Mouse (Mus musculus) hindbrain, embryonic 13.5 days (tissue): ENCODE data around the gene Mest. TPM values are rescaled to one million over a fixed set of nuclear protein-coding genes. Genes with fewer than 3 reads are reported as not detected.

Experiments
- ATAC-seq: fragments of 200-750 bp; cut with Nextera tagmentation; 2 replicates; pipeline ENCODE4 v1.8.0; 2017; ENCODE audit warnings: moderate TSS enrichment; ENCODE audit not compliant: low FRiP score
- H3K27ac ChIP-seq: fragments of 300-500 bp; sonication (generic); 2 replicates; pipeline ENCODE4 v1.5.1; 2015; ENCODE audit warnings: inconsistent platforms, mild to moderate bottlenecking, moderate library complexity
- H3K27me3 ChIP-seq: fragments of 300-500 bp; sonication (generic); 2 replicates; pipeline ENCODE4 v1.6.1; 2015; ENCODE audit warnings: mild to moderate bottlenecking, inconsistent platforms
- H3K36me3 ChIP-seq: fragments of 300-500 bp; sonication (generic); 2 replicates; pipeline ENCODE4 v1.6.1; 2015; ENCODE audit warnings: mild to moderate bottlenecking, inconsistent platforms
- H3K4me1 ChIP-seq: fragments of 300-500 bp; sonication (generic); replicated peaks from 2 replicates; pipeline ENCODE4 v1.6.1; 2015; ENCODE audit warnings: inconsistent platforms
- H3K4me2 ChIP-seq: fragments of 300-500 bp; sonication (generic); 2 replicates; pipeline ENCODE4 v1.6.1; 2015; ENCODE audit warnings: inconsistent platforms, mild to moderate bottlenecking, moderate library complexity
- H3K4me3 ChIP-seq: fragments of 300-500 bp; sonication (generic); 2 replicates; pipeline ENCODE4 v1.5.1; 2015; ENCODE audit warnings: mild to moderate bottlenecking, inconsistent platforms
- H3K9ac ChIP-seq: fragments of 300-500 bp; sonication (generic); 2 replicates; pipeline ENCODE4 v1.6.1; 2015; ENCODE audit warnings: mild to moderate bottlenecking, inconsistent platforms
- H3K9me3 ChIP-seq: fragments of 300-500 bp; sonication (generic); 2 replicates; pipeline ENCODE4 v1.6.1; 2016; ENCODE audit warnings: inconsistent platforms
- WGBS: fragments of 180-500 bp; shearing (Covaris S2); methylation state at CpG from one replicate; pipeline ENCODE4 v1.1.7; 2015; 5-methylcytosine and 5-hydroxymethylcytosine counted together
- polyA plus RNA-seq: library from polyadenylated mRNA; unstranded; fragments of >200 nt; fragmentation: Nextera tagmentation; extraction: Ambion mirVana; gene quantifications from 2 replicates; pipeline ENCODE4 v1.2.1, GENCODE M21; 2015

The Mest gene
- polyA plus RNA-seq, 1 experiment from 2014 or later = 379 TPM

DNA sequence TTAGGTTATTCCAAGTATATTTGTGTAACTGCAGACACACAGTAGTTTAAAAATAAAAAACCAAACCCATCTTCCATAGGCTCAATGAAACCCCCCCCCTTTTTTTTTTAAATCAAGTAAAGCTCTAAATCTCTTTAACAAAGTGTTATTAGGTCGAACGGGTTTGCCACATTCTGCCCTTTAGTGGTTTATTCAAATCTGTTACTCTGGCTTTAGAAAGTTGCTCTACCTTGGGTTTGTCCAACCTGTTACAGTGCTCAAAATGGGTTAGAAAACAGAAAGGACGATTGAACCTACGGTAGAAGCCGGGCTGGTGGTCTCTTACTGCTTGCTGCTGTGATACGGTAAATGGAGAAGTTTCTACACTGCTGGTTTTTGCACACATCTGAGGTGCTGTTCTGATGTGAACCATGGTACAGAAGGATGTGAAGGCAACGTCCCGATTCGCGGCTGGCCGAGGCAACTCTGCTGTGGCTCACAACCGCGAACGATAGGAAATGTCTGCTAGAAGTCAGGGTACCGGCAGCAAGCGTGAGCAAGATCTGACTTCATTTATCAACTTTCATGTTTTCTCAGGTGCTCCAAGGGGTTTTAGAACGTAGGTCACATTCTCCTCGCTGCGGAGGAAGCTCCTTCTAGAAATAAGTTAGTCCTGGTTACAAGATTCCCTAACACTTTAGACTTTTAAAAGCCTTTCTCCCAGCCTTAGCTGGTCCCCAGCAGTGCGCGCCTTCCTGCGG is 11.8 kb downstream of the Mest start:
- H3K9me3 ChIP-seq = peaks cover 37% of the 10 kb centered on the region
- H3K36me3 ChIP-seq = no peaks in the 10 kb centered on the region
- peak overlapping the region; percentile 18 for H3K4me3 ChIP-seq
- ATAC-seq = no peak
- peaks cover 40% of the 10 kb centered on the region for H3K4me1 ChIP-seq
- 49% methylated on average over 22 of the region's 22 CpGs for WGBS
- peak overlapping the region; percentile 43 for H3K4me2 ChIP-seq
- no peaks in the 10 kb centered on the region for H3K27me3 ChIP-seq
- H3K9ac ChIP-seq = peak overlapping the region; percentile 49
- peak overlapping the region; percentile 91 for H3K27ac ChIP-seq

DNA sequence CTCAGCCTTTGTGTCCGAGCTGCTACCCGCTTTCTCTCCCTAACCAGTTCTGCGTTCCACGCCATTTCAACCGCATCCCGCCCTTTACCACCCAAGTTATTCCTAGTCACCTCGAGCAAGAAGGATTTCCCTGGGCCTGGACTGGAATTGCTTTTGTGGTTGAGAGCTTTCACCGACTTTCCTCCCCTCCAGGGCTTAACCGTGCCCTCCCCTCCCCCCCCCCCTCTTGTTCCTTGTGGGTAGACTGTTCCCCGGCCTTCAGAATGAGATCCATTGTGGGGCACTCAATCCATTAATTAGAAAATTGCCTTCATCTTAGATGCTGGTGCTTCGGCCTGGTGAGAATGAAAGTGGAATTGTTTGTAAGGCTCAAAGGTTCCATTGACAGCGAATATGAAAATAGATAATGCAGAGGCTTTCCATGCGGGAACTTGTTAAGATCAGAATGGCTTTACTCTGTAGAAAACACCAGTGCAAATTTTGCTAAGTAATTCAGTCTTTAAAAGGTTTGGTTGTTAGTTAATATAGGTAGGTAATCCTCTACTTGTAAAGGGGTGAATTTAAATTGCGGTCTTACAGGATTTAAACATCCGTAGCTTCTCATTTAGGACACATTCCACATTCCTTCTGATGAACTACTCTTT is 12.5 kb downstream of the Mest start:
- 48% methylated on average over 15 of the region's 15 CpGs for WGBS
- no peak for ATAC-seq
- H3K9ac ChIP-seq = peak overlapping the region; percentile 49; the same call in 1 of the 2 replicates

DNA sequence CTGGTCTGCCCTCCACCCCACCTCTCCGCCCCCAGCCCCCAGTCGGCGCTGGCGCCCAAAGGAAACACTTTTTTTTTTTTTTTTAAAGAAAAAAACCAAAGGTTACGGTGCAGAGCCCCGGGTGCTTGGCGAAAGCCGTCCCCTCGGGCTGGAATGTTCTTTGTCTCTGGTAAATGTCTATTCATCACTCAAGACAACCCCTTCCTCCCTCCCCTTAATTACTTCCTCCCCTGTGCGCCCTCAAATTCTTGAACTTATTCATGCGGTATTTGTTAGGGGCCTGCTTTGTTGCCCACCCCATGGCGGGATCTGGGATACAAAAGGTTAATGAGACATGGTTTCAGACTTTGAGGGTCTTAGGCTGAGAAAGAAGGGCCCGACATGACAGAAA is 13.0 kb downstream of the Mest start:
- Histone ChIP-seq H3K4me3 (0 out of 2 replicates have a peak overlapping the region, but pooled peaks have one; percentile 61), H3K36me3 (peaks cover 4% of the 10 kb centered on the region; the same call in 1 of the 2 replicates), H3K4me1 (peaks cover 41% of the 10 kb centered on the region), H3K9me3 (peaks cover 37% of the 10 kb centered on the region), H3K27ac (peak overlapping the region; percentile 91), H3K9ac (no peak overlapping the region), H3K4me2 (peak overlapping the region; percentile 58), H3K27me3 (no peaks in the 10 kb centered on the region)
- WGBS = 58% methylated on average over 13 of the region's 13 CpGs
- no peak for ATAC-seq

More for the DNA sequence above, 12.5 kb downstream of the Mest start:
- H3K4me1 ChIP-seq = peaks cover 41% of the 10 kb centered on the region
- peaks cover 37% of the 10 kb centered on the region for H3K9me3 ChIP-seq
- peak overlapping the region; percentile 58 for H3K4me2 ChIP-seq
- H3K4me3 ChIP-seq = peak overlapping the region; percentile 18
- peak overlapping the region; percentile 91 for H3K27ac ChIP-seq
- H3K27me3 ChIP-seq = no peaks in the 10 kb centered on the region
- H3K36me3 ChIP-seq = peaks cover 4% of the 10 kb centered on the region; the same call in 1 of the 2 replicates

DNA sequence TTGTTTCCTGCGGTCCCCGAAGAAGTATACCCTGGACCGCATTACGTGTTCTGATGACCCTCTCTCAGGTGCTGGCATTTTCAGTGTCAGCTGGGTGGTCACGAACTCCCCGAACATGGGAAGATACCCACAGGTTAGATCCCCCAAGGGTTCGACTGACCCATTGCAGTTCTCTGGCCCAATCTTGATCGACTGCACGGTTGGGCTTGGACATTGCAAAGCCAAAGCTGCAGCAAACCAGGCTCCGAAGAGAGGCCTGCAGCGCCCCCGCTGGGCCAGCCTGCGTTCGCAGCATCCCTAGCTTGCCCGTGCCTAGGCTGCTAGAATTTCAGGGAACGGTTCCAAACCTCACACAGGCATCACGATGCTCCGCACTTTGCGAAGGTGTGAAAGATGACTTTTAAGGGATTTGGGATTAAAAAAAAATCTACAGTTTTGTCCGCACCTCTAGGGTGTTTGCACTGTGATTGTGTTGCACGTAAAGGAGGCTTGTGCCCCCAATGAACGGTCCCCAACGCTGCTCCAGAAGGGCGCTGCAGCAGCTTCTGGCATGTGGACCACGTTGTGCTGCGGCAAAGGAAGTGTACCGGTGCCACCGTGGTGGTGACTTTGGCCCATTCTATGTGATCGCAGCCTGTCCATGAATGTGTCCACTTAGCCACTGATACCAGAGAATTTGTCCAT is 13.7 kb downstream of the Mest start:
- ATAC-seq = peak; percentile 75
- Histone ChIP-seq H3K4me1 (peaks cover 41% of the 10 kb centered on the region), H3K27ac (peak overlapping the region; percentile 91), H3K9me3 (peaks cover 37% of the 10 kb centered on the region), H3K4me2 (peak overlapping the region; percentile 58), H3K36me3 (peaks cover 4% of the 10 kb centered on the region), H3K4me3 (peak overlapping the region; percentile 61), H3K9ac (peak overlapping the region; percentile 69), H3K27me3 (no peaks in the 10 kb centered on the region)
- WGBS = 52% methylated on average over 29 of the region's 29 CpGs

DNA sequence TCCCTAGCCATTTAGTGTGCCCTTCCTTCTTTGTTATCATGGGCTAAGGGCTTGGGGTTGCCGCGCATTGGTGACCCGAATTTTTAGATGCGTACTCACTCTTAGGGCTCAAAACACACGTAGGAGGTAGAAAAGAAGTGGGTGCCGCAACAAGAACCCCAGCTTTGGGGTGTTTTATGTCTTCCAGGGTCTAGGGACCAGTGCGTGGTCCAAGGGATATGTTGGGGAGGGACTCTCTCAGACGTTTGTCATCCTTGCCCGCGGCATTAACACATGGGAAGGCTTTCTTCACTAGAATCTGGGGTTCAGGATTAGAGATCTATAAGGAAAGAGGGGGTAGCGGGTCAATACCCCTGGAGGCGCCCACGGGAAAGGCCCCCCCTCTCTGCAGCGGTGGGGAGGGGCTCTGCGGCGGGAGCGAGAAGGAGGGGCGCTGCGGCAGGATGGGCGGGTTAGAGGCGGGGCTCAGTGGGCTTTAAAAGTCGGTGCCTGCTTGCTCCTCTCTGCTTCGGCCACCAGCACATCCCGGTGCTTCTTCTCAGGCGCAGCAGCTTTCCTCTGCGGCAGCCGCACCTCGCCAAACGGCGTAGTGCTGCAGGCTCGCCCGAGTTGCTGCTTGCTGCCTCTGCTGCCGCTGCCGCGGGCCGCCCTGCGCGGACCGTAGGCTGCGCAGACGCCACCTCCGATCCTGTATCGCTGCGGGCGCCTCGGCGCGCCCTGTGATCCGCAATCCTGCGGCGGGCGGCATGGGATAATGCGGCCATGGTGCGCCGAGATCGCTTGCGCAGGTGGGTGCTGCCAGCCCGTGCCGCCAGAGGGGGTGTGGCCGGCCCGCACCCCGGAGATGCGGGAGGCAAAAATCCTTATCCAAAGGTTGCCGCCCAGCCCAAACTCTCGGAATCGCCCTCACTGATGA is 14.5 kb downstream of the Mest start:
- Histone ChIP-seq H3K4me2 (peak overlapping the region; percentile 58), H3K4me3 (peak overlapping the region; percentile 61), H3K9ac (peak overlapping the region; percentile 81), H3K27ac (peak overlapping the region; percentile 91), H3K4me1 (peaks cover 38% of the 10 kb centered on the region), H3K36me3 (peaks cover 11% of the 10 kb centered on the region), H3K27me3 (no peaks in the 10 kb centered on the region), H3K9me3 (peaks cover 37% of the 10 kb centered on the region)
- WGBS = 66% methylated on average over 61 of the region's 66 CpGs
- peak; percentile 70 for ATAC-seq

DNA sequence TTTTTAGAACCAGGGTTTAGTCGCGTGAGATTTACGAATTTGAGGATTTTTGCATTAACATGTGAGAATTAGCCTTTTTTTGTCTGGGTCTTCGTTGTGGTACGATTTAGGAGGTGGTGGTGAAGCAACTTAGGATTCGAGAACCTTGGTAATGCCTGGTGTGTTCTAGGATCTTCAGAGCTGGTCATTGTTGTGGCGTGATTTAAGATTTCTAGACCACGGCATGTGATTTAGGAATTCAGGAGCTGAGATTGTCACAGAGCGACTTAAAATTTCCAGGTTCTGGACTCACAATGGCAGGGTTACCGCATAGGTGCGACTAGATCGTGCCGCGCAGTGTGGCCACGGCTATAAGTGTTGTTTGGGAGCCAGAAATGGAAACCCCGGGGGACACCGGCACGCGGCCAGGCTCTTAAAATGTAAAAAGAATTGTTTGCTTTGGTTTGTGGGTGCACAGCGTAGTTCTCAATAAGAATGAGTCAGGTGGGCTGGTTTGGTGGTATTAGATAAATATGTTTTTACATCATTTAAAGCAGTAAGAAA is 15.2 kb downstream of the Mest start:
- ATAC-seq = no peak
- peaks cover 18% of the 10 kb centered on the region for H3K36me3 ChIP-seq
- peak overlapping the region; percentile 91 for H3K27ac ChIP-seq
- H3K9me3 ChIP-seq = peaks cover 37% of the 10 kb centered on the region
- H3K9ac ChIP-seq = peak overlapping the region; percentile 81
- 47% methylated on average over 20 of the region's 20 CpGs for WGBS
- H3K4me3 ChIP-seq = peak overlapping the region; percentile 61
- H3K27me3 ChIP-seq = no peaks in the 10 kb centered on the region
- H3K4me1 ChIP-seq = peaks cover 31% of the 10 kb centered on the region
- H3K4me2 ChIP-seq = peak overlapping the region; percentile 58

DNA sequence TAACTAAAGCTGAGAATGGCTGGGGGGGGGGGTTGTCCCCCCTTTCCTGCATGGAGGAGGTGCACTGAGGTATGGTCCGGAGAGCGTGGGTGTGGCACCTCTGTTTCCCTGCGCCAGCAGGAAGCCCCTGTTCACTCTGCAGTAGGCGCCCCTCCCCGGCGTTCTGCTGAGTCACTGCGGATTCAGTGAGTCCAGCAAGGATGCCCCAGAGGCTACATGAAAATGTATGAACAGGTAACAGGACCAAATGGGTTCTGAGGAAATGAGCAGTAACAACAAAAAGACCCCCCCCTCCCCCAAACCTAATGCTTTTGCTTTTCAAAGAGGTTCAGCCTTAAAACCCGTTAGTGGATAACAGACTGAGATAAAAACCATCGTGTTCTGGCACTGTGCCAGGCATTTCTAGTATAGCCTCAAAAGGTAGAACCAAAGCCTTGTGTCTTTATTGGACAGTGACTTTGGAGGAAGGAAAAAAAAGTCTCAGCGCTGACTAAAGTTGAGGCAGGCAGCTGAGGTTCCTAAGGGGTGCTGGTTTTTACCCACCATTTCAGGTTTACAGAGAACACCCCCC is 15.9 kb downstream of the Mest start:
- Histone ChIP-seq H3K9me3 (peaks cover 37% of the 10 kb centered on the region), H3K27ac (peak overlapping the region; percentile 31; the same call in 1 of the 2 replicates), H3K36me3 (peaks cover 25% of the 10 kb centered on the region), H3K4me1 (peaks cover 24% of the 10 kb centered on the region), H3K9ac (peak overlapping the region; percentile 81), H3K27me3 (no peaks in the 10 kb centered on the region), H3K4me3 (peak overlapping the region; percentile 61), H3K4me2 (peak overlapping the region; percentile 58)
- no peak for ATAC-seq
- WGBS = 52% methylated on average over 10 of the region's 10 CpGs

DNA sequence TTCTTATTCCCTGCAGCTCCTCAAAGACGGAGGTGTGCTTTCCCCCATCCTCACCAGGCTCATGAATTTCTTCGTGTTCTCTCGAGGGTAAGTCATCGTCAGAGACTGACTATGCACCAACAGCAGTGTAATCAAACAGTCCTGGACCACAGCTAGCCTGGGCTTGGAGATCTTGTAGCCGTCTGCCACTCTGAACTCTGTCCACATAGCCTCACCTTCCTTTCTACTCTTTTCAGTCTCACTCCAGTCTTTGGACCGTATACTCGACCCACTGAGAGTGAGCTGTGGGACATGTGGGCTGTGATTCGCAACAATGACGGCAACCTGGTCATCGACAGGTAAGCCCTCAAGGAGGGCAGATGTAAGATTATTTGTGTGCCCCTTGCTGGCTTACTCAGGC is 21.5 kb downstream of the Mest start:
- no peak overlapping the region for H3K4me3 ChIP-seq
- ATAC-seq = no peak
- 89% methylated on average over 10 of the region's 10 CpGs for WGBS
- H3K4me1 ChIP-seq = peaks cover 3% of the 10 kb centered on the region; the same call in 1 of the 2 replicates
- no peak overlapping the region for H3K9ac ChIP-seq
- peaks cover 75% of the 10 kb centered on the region for H3K36me3 ChIP-seq
- H3K9me3 ChIP-seq = 0 out of 2 replicates have a peak, but pooled peaks cover under 1% of the 10 kb centered on the region
- H3K4me2 ChIP-seq = no peak overlapping the region
- no peak overlapping the region for H3K27ac ChIP-seq
- no peaks in the 10 kb centered on the region for H3K27me3 ChIP-seq

DNA sequence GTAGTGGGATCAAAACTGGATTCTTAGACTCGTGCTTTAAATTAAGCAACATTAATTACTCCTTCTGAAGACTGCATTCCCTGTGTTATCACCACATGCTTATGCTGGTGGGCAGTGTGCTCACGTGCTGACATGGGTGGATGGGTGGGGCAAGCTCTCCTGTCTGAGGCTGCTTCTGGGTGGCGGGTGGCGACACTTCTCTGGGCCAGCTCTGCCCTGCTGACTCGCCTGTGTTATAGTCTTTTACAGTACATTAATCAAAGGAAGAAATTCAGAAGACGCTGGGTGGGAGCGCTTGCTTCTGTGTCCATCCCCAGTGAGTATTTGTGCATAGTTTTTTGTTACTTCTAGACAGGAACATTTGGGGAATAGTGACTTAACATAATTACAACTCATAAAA is 22.2 kb downstream of the Mest start:
- Histone ChIP-seq H3K4me2 (no peak overlapping the region), H3K9me3 (no peaks in the 10 kb centered on the region), H3K4me1 (peaks cover 1% of the 10 kb centered on the region; the same call in 1 of the 2 replicates), H3K36me3 (peaks cover 81% of the 10 kb centered on the region), H3K27me3 (no peaks in the 10 kb centered on the region), H3K9ac (no peak overlapping the region), H3K4me3 (no peak overlapping the region), H3K27ac (no peak overlapping the region)
- no peak for ATAC-seq
- WGBS = 80% methylated on average over 7 of the region's 7 CpGs

DNA sequence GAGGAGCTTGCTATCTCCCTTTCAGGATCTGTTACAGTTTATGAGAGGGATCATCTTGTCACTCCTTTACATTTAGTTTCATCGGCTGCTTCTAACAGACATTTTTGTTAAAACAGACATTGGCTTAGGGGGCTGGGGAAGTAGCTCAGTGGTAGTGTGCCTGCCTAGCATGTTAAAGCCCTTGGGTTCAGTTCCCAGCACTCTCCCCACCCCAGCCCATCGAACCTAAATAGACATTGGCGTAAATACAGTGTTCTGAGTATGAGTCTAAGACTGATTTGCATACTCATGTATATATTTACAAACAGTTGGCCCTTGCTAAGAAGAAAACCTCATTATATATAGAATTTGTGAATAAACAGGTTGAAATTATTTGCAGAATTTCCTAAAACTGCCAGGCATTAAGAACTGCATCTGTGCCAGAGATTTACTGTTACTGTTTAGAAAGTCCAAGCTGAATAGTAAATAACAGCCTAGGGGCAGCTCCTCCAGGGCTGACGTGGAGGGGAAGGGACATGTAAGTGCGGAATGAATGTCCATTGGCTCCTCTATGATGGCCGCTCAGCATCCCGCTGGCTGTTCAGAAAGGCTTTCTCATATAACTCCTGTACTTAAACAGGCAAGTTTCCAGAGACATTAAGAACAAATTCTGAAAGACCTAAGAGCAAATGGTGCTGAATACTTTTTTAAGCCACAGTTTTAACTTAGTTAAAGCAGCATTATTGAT is 24.4 kb downstream of the Mest start:
- Histone ChIP-seq H3K4me3 (no peak overlapping the region), H3K4me2 (no peak overlapping the region), H3K36me3 (peaks cover 74% of the 10 kb centered on the region), H3K9ac (no peak overlapping the region), H3K27ac (no peak overlapping the region), H3K27me3 (no peaks in the 10 kb centered on the region), H3K4me1 (no peaks in the 10 kb centered on the region), H3K9me3 (no peaks in the 10 kb centered on the region)
- no peak for ATAC-seq
- 81% methylated on average over 7 of the region's 7 CpGs for WGBS
